Mouse (Mus musculus): Measurements from ENCODE around the gene Tcf7l2. TPM values are rescaled to one million over a fixed set of nuclear protein-coding genes. Genes with fewer than 3 reads are reported as not detected.

Gene Tcf7l2
- total and polyA plus RNA-seq, 3 experiments = not detected

DNA sequence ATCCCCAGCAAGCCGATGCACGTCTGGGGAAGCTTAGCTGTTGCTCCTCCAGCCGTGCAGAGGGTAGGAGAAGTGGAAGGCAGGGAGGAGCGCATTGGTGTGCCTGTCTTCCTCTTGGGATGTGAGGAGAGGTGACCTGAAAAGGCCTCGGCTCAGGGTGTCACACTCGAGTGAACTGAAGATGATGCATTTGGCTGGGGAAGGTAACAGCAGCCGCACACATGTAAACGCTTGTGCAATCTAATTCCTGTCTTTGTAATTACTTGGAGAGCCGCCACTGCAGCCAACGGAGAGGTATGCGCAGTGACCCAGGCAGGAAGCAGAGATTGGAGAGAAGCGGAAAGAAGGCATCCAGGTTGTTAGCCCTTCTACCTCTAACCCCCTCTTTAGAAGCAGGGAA, 129.2 kb downstream of the Tcf7l2 start:
- no peak overlapping the region for H3K4me3 ChIP-seq (replicated peaks in 1 of 3; ENCODE audit: low read depth in 2 of 3, low read length in 2 of 3, poor library complexity in 1 of 3)
- no peak overlapping the region for H3K4me2 ChIP-seq (ENCODE audit: insufficient read depth, low read depth, poor library complexity, severe bottlenecking)
- DNase-seq (ENCODE audit: extremely low read depth) = no peak
- H3K79me2 ChIP-seq (replicated peaks; ENCODE audit: control insufficient read depth, extremely low read depth, insufficient read depth, poor library complexity, severe bottlenecking) = no peaks in the 10 kb centered on the region
- dilution Hi-C loops (cut with MboI; ENCODE audit: extremely low pct_ligation_motif_present, extremely low pct_unique_long_range_greater_than_20kb, low sequenced_read_pairs) = no loop called here
- peaks cover 3 to 4% of the 10 kb centered on the region in 2 experiments; a peak in 2 of 4 replicates for H3K4me1 ChIP-seq (ENCODE audit: control insufficient read depth in 1 of 2, insufficient read depth in 2 of 2)
- TF ChIP-seq GABPA (IDR thresholded peaks at IDR 0.05; ENCODE audit: insufficient replicate concordance, low read depth, low read length) (no peak), USF1 (IDR thresholded peaks at IDR 0.05; ENCODE audit: low read depth, low read length) (no peak), ZMIZ1 (IDR thresholded peaks at IDR 0.05; ENCODE audit: low read depth, low read length) (no peak), CHD2 (IDR thresholded peaks at IDR 0.05; ENCODE audit: low read length) (no peak), SMC3 (IDR thresholded peaks at IDR 0.05; ENCODE audit: low read depth, low read length) (no peak), NRF1 (IDR thresholded peaks at IDR 0.05; ENCODE audit: low read depth, low read length) (no peak), UBTF (IDR thresholded peaks at IDR 0.05; ENCODE audit: low read depth, low read length) (no peak), JUN (IDR thresholded peaks at IDR 0.05; ENCODE audit: insufficient read depth, low read depth, low read length) (no peak), KAT2A (IDR thresholded peaks at IDR 0.05; ENCODE audit: insufficient replicate concordance, low read length) (no peak), MAZ (IDR thresholded peaks at IDR 0.05; ENCODE audit: low read depth, low read length) (no peak), JUND (conservative IDR thresholded peaks at IDR 0.05; ENCODE audit: low read depth, low read length) (no peak), ETS1 (conservative IDR thresholded peaks at IDR 0.05; ENCODE audit: low read depth, low read length) (no peak), MEF2A (IDR thresholded peaks at IDR 0.05; ENCODE audit: borderline replicate concordance, low read depth, low read length) (no peak), TBP (conservative IDR thresholded peaks at IDR 0.05; ENCODE audit: low read depth, low read length) (no peak)
- in situ Hi-C loops (cut with MboI; ENCODE audit: low pct_ligation_motif_present, low pct_unique_long_range_greater_than_20kb, low sequenced_read_pairs) = loop anchor here (10.0 kb wide), 1 partner anchor 526 kb away; no protein-coding TSS in a partner anchor
- no peaks in the 10 kb centered on the region for H3K9me3 ChIP-seq (replicated peaks; ENCODE audit: low read length)
- no peaks in the 10 kb centered on the region for H3K36me3 ChIP-seq (replicated peaks in 1 of 2; ENCODE audit: control insufficient read depth in 1 of 2, insufficient read depth in 1 of 2, low read length in 1 of 2)
- peaks cover 79% of the 10 kb centered on the region for H3K27me3 ChIP-seq (replicated peaks)
- H3K9ac ChIP-seq (ENCODE audit: insufficient read depth, low read depth) = no peak overlapping the region
- no peak overlapping the region for H3K27ac ChIP-seq (ENCODE audit: insufficient read depth, low read depth)

DNA sequence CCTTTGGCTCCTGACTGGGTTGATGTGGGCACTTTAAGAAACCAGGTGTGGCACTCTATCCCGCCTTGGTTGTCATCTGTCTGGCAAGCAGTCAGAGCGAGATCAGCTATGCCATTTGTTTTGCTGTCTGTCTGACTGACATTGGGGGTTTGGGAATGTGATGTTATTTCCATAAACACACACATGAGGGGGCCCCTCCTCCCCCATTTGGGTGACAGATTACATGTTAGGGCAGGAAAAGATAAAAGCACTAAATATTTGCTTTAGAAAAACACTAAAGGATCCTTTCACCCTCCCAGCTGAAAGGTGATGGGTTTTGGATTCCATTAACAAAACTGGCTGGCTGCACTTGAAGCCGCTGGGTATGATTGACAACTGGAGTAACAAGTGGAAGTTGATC, 129.9 kb downstream of the Tcf7l2 start:
- Histone ChIP-seq H3K79me2 (replicated peaks; ENCODE audit: control insufficient read depth, extremely low read depth, insufficient read depth, poor library complexity, severe bottlenecking) (no peaks in the 10 kb centered on the region), H3K27ac (ENCODE audit: insufficient read depth, low read depth) (no peak overlapping the region), H3K27me3 (replicated peaks) (peaks cover 80% of the 10 kb centered on the region), H3K4me2 (ENCODE audit: insufficient read depth, low read depth, poor library complexity, severe bottlenecking) (no peak overlapping the region), H3K36me3 (replicated peaks in 1 of 2; ENCODE audit: control insufficient read depth in 1 of 2, insufficient read depth in 1 of 2, low read length in 1 of 2) (no peaks in the 10 kb centered on the region), H3K9me3 (replicated peaks; ENCODE audit: low read length) (no peaks in the 10 kb centered on the region), H3K9ac (ENCODE audit: insufficient read depth, low read depth) (no peak overlapping the region), H3K4me3 (replicated peaks in 1 of 3; ENCODE audit: low read depth in 2 of 3, low read length in 2 of 3, poor library complexity in 1 of 3) (no peak overlapping the region), H3K4me1 (ENCODE audit: control insufficient read depth in 1 of 2, insufficient read depth in 2 of 2) (no peaks in the 10 kb centered on the region)
- in situ Hi-C loops (cut with MboI; ENCODE audit: low pct_ligation_motif_present, low pct_unique_long_range_greater_than_20kb, low sequenced_read_pairs) (loop anchor here (10.0 kb wide), 1 partner anchor 527 kb away; no protein-coding TSS in a partner anchor), dilution Hi-C loops (cut with MboI; ENCODE audit: extremely low pct_ligation_motif_present, extremely low pct_unique_long_range_greater_than_20kb, low sequenced_read_pairs) (no loop called here)
- no peak for TF ChIP-seq ZNF384 (IDR thresholded peaks at IDR 0.05; ENCODE audit: low read depth, low read length)
- no peak for TF ChIP-seq PAX5 (IDR thresholded peaks at IDR 0.05; ENCODE audit: low read length)
- TF ChIP-seq ELF1 (IDR thresholded peaks at IDR 0.05; ENCODE audit: low read depth, low read length) = no peak
- TF ChIP-seq E2F4 (IDR thresholded peaks at IDR 0.05; ENCODE audit: insufficient replicate concordance, low read depth, low read length) = no peak
- TF ChIP-seq SMC3 (IDR thresholded peaks at IDR 0.05; ENCODE audit: low read depth, low read length) = no peak
- TF ChIP-seq NELFE (IDR thresholded peaks at IDR 0.05; ENCODE audit: low read depth, low read length) = no peak
- no peak for TF ChIP-seq CHD2 (IDR thresholded peaks at IDR 0.05; ENCODE audit: low read length)
- no peak for TF ChIP-seq NRF1 (IDR thresholded peaks at IDR 0.05; ENCODE audit: low read depth, low read length)
- TF ChIP-seq USF2 (conservative IDR thresholded peaks at IDR 0.05; ENCODE audit: low read depth, low read length) = no peak
- no peak for TF ChIP-seq MAFK (IDR thresholded peaks at IDR 0.05; ENCODE audit: insufficient replicate concordance, low read length)
- no peak for TF ChIP-seq GABPA (IDR thresholded peaks at IDR 0.05; ENCODE audit: insufficient replicate concordance, low read depth, low read length)
- no peak for TF ChIP-seq IRF4 (IDR thresholded peaks at IDR 0.05; ENCODE audit: low read depth, low read length)
- no peak for TF ChIP-seq ETS1 (conservative IDR thresholded peaks at IDR 0.05; ENCODE audit: low read depth, low read length)
- TF ChIP-seq JUN (IDR thresholded peaks at IDR 0.05; ENCODE audit: insufficient read depth, low read depth, low read length) = no peak
- no peak for TF ChIP-seq TBP (conservative IDR thresholded peaks at IDR 0.05; ENCODE audit: low read depth, low read length)
- TF ChIP-seq MYC (IDR thresholded peaks at IDR 0.05; ENCODE audit: low read depth, low read length) = no peak
- no peak for DNase-seq (ENCODE audit: extremely low read depth)

Measured in CH12.LX (cell line).